Mouse (Mus musculus) skeletal muscle tissue, adult 2 months (tissue): Measurements from ENCODE around the gene Lpp.

Source experiments
- DNase-seq: peaks from one replicate; pipeline ENCODE4 v3.0.0-alpha.2; 2012; ENCODE audit warnings: low read depth, low spot score

Lpp gene

DNA sequence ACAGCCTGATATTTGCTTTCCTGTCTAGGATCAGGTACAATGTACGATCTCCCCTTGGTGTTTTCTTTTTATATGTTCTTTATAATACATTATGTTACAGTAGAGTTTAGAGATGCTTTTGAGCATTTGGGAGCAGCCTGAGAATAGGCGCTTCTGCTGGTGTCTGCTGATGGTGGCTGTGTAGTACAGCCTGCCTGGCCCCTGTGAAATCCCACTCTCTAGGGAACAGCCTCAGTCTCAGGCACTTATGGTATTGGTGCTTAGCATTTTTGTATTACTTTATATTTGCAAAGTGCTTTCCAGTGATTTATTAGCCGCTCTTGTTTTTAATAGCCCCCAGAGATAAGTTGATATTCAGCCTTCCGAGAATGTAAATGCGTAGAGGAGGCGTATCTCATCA lies 107.9 kb downstream of the Lpp start:
- DNase-seq: no peak

- DNase-seq: peak; percentile 94
These were observed 108.5 kb downstream of the Lpp start for GRCm38 (mm10) chr16:24501628-24502294.

GRCm38 (mm10) chr16:24502295-24502823 lies 109.1 kb downstream of the Lpp start:
- DNase-seq: no peak

- no peak for DNase-seq
These were observed 111.7 kb downstream of the Lpp start for GRCm38 (mm10) chr16:24504838-24505605.

DNA sequence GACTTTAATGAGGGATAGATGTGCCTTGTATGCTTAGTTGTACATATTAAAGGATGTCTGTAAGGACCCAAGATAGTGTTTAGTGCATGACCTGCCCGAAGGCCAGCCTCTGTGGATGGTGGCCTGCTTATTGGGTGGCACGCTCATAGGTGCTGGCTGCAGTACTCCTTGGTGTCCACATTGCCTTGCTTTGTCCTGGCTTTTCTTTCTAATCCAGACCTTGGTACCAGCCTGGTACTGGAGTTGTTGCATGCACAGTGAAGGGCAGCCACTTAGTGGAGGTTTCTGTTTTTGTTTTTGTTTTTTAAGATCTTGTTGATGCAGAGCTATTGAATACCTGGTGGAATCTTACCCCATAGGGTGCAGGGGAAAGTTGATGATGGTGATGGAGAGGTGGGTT lies 112.9 kb downstream of the Lpp start:
- DNase-seq: no peak

DNA sequence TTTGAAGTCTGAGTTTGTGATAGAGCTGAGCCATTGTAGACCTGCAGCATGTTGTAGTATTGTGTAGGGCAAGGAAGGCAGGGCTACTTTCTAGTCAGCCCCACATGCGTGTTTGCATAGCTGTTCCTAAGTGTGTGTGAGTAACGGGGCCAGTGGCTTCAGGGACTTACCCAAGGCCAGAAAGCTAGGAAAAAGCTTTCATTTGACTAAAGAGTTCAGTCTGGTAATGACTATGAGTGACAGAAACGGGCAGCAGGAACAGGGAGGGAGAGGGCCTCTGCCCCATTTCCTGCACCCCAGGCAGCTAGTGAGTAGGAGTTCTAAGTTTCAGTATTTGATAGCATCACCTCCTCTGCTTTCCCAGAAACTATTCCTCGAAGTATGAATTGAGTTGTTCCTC lies 113.4 kb downstream of the Lpp start:
- no peak for DNase-seq

DNA sequence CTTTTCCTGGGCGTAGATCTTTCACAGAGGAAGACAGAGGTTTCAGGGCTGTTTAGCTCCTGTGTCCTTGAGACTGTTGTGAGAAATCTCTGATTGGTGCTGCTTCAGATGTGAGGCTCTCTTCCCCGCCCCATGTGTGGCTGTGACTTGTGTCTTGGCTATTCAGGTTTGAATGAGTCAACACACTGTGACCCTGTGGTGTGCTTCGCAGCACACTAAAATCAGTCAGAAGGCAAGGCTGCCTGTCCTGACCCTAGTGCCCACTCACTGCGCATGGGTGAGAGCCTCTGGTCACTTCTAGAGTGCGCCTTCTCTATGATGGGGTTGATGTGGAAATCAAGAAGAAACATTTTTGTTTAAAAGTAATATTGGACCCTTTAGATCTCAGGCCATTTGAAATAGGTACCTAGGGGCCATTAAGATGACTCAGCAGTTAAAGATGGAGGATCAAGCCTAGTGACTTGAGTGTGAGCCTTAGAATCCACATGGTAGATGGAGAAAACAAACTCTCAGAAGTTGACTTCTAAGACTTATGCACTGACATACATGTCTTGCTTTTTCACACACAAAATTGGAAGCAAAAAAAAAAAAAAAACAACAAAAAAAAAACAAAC lies 114.7 kb downstream of the Lpp start:
- no peak for DNase-seq

DNA sequence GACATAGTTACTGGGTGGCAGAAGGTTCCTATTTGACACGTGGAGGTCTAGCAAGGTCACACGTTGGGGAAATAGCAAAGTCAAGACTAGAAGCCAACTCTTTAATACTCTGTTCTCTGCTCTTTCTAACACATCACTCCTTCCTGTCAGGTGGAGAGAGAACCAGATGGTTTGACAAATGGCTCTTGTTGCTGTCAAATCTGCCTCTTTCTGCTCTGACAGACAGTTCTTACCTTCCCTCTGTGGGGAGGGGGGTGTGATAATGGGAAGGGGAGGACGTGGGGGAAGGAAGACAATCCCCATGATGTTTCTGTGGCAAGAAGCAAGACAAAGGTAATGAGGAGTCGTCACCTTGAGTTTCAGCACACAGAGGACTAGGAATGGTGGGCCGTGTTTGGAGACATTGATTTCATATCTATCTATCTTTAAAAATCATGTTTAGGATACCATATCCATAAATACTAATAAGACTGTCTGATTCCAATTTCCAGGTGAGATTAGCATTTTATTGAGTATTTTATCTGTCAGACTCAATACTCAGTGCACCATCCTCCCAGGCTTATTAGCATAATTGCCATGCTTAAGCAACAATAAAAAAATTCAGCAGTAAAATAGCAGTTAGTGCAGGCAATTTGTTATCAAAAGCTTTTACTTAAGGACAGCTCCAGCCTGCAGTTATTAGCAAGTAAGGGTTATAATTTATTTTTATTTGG lies 115.9 kb downstream of the Lpp start:
- DNase-seq: no peak

DNA sequence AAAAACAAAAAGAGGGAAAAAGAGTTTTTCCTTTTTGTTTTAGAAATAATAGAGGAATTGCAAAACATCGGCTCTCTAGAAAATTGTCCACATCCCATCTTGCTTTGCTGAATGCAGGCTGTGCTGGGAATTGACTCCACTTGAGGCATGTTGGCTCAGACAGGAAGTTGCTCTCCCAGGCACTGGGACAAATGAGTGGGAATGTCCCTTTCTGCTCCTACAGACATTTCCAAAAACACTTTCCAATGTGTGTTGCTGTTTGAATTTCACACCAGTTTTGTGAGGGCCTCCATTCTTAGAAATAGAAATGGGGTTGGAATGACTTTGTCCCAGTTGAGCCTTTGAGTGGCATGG lies 116.5 kb downstream of the Lpp start:
- no peak for DNase-seq

GRCm38 (mm10) chr16:24513228-24513627 lies 119.9 kb downstream of the Lpp start:
- DNase-seq: no peak

DNA sequence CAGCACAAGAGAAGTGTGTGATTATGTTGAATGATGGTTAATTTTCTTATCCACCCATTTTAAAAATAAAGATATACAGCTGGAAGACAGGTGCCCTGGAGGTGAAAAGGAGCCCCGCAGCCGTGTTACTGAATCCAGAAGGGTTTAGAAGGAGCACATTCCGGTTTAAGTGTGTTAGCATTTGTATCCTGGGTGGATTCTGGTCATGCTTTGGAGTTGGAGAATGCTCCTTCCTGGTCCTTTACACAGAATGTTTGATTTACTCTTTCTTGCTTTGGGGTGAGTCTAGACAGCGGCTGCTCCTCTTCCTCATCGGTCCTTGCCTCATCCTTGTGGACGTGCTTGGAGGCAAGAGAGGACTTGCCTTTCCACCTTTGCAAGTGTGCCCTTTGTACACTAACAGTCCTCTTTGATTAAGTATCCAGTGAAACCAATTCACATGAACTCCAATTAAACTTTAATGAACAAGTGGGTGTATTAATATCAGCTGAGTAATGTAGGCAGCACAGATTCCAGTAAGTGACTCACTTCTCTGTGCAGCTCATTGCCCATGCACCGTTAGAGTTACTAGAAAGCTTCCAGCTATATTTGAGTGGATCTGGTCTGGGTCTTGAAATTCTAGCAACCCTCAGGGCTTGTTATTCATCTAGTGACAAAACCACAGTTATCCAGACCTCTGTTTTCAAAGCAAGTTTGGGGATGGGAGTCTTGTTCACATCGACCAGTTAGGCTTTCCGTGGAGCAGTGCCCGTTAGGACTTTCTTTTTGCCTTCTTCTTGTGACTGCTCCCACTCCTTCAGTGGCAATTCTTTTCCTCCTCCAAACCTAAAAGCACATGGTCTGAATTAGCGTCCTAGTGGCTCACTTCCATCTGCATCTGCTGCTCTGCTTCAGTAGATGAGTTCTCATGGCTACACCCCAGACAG lies 121.8 kb downstream of the Lpp start:
- no peak for DNase-seq

- DNase-seq: no peak
These were observed 123.7 kb downstream of the Lpp start for GRCm38 (mm10) chr16:24516993-24517392.

DNA sequence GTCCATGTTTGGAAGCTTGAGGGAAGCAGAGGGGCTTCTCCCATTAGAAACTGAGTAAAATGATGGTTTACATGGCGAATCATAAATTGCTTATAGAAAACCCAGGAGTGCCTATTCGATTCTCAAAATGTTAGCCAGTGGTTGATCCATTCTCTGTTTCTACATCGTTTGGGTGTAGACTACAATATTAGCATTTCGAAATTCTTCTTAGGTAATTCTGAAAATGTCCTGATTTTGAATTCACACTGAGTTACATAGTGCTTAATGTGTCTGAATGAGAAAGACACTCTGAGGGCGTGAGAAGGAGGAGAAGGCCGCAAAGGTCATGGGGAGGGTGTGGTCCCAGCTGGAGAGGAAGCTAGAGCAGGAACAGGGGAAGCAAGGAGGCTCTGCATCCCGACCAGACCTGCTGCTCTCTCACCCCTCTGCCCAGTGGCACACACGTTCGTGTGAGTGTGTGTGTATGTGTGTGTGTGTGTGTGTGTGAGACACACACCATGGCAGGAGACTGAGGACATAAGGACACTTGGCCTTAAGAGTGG lies 124.3 kb downstream of the Lpp start:
- DNase-seq: no peak

DNA sequence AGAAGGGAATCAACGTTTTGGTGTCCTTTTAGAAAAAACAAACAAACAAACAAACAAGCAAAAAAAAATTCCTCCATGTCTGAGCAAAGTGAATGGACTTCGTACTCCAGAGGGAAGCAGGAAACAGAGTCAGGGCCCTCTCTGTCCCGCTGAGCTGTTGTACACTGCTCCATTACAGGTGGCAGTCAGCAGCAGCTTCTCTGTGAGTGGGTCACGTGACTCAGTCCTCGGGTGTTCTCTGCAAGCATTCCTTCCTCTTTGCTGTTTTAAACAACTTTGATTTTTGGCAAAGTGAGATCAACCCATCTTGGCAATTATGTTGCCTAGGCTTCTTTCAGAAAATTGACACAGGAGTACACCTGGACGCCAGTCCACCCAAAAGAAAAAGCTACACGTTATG lies 125.5 kb downstream of the Lpp start:
- no peak for DNase-seq

GRCm38 (mm10) chr16:24527219-24527618 lies 133.9 kb downstream of the Lpp start:
- DNase-seq: no peak

- DNase-seq: no peak
These were observed 138.4 kb downstream of the Lpp start for GRCm38 (mm10) chr16:24531681-24532080.

DNA sequence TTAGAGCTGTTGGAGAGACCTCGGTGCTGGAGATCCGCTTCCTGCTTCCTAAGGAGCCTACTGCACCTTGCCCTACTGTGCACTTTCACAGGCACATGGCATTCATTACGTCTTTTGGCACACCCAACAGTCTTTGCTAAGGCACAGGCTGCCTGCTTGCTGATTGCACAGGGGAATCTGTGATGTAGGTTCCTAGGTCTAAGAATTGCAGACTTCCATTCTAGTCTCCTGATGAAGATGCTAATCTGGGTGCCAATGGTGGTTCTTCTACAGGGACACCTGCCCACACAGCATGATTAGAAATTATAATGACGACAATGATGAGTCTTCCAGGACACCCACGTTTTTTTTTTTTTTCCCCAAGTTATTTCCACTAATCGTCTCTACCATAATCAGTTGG lies 141.9 kb downstream of the Lpp start:
- no peak for DNase-seq

DNA sequence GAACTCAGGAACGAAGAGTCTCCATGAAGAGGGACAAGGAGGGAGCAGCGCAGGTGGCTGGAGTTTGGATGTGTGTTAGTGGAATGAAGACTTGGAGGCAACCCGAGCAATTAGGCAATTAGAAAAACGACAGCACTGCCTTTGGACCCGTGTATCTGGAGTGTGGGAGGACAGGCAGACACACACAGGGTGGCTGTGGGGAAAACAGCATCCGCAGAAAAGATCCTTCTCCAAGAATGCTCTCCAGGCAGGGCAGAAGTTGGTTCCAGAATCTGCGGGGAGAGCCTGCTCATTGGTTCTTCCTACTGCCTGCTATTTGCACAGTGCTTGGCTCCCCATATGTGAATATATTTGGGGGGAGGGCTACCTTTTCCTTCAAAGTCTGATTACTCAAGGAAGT lies 143.0 kb downstream of the Lpp start:
- DNase-seq: no peak

DNA sequence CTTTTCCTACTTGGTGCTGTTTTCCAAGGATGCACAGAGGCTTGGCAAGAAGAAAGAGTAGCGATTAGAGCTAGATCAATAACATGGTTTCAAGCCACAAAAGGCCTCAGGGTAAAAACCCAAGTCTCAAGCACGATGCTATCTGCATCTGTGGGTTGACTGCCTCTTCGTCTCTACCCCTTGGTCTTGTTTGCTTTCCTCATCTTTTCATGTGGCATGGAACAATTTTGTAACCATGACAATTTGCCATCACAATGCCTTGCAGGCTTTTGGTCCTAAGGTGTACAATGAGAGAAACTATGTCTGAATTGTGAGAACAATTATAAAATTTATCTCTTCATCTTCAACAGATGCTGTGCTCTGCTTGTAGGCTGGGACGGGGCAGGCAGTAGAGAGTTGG lies 145.7 kb downstream of the Lpp start:
- no peak for DNase-seq

- DNase-seq: no peak
These were observed 149.6 kb downstream of the Lpp start for GRCm38 (mm10) chr16:24542864-24543263.

- no peak for DNase-seq
These were observed 152.1 kb downstream of the Lpp start for GRCm38 (mm10) chr16:24545366-24545765.
